ENCODE assay signal across 7 mouse cellular contexts in genomic region chr9:78480706-78481358, GRCm38 (mm10). TPM values are rescaled to one million over a fixed set of nuclear protein-coding genes. Genes with fewer than 3 reads are reported as not detected.
A peak's percentile ranks its signal among the peaks of the same experiment; 100 is the strongest.
DNase-seq lines count a peak whose midpoint lies in the region; ATAC-seq and TF ChIP-seq lines count a peak whose summit lies in the region.

No protein-coding gene starts in this region.

- ATAC-seq in embryonic facial prominence, embryonic 11.5 days (replicated peaks; ENCODE audit: insufficient number of reproducible peaks, low FRiP score, low TSS enrichment, low read depth), result peak; percentile 19
- peak; percentile 7 for ATAC-seq in limb, embryonic 14.5 days (ENCODE audit: low FRiP score, low read depth)
- peak; percentile 25 for ATAC-seq in midbrain, embryonic 16.5 days

- peak overlapping the region; percentile 96 for H3K27ac ChIP-seq in embryonic facial prominence, embryonic 11.5 days (replicated peaks; ENCODE audit: low read depth, low read length)
- peak overlapping the region; percentile 91 for H3K27ac ChIP-seq in kidney, adult 2 months (ENCODE audit: insufficient read depth, low read depth, low read length)
- H3K27ac ChIP-seq in limb, embryonic 14.5 days (replicated peaks; ENCODE audit: low read depth, low read length), result peak overlapping the region; percentile 99
- peak overlapping the region; percentile 96 for H3K27ac ChIP-seq in midbrain, embryonic 16.5 days (ENCODE audit: low read length)
- peak overlapping the region; percentile 98 for H3K27ac ChIP-seq in spleen, adult 2 months (ENCODE audit: insufficient read depth, low read length)

- peak; percentile 83 for DNase-seq in adrenal gland, postnatal 10 days
- peak; percentile 69 for DNase-seq in embryonic facial prominence, embryonic 11.5 days (ENCODE audit: low spot score)
- DNase-seq in heart, adult 18-20 months, result peak; percentile 78 to 79
- DNase-seq in kidney, adult 2 months, result peak; percentile 91
- DNase-seq in limb, embryonic 14.5 days (ENCODE audit: low spot score), result peak; percentile 59
- peak; percentile 61 to 74 for DNase-seq in spleen, adult 2 months (ENCODE audit: low read depth in 1 of 2, low spot score in 2 of 2)

- peaks cover 5% of the 10 kb centered on the region for H3K36me3 ChIP-seq in embryonic facial prominence, embryonic 11.5 days (replicated peaks; ENCODE audit: control insufficient read depth, insufficient read depth, low read depth, low read length)
- peaks cover 23% of the 10 kb centered on the region for H3K36me3 ChIP-seq in kidney, adult 2 months (ENCODE audit: control insufficient read depth, insufficient read depth, low read length)
- H3K36me3 ChIP-seq in limb, embryonic 14.5 days (ENCODE audit: control insufficient read depth, insufficient read depth, low read length), result peaks cover 47% of the 10 kb centered on the region
- H3K36me3 ChIP-seq in midbrain, embryonic 16.5 days (ENCODE audit: control insufficient read depth, insufficient read depth, low read length), result peaks cover 19% of the 10 kb centered on the region
- H3K36me3 ChIP-seq in spleen, adult 2 months (ENCODE audit: control insufficient read depth, insufficient read depth, low read length), result peaks cover 31% of the 10 kb centered on the region

- under 1% methylated on average over 46 of the region's 46 CpGs for WGBS in embryonic facial prominence, embryonic 11.5 days
- WGBS in kidney, adult 2 months, result under 1% methylated on average over 46 of the region's 46 CpGs
- under 1% methylated on average over 46 of the region's 46 CpGs for WGBS in limb, embryonic 14.5 days
- under 1% methylated on average over 41 of the region's 46 CpGs for WGBS in midbrain, embryonic 16.5 days
- under 1% methylated on average over 46 of the region's 46 CpGs for whole genome bisulfite sequencing in spleen, adult 2 months

- H3K4me1 ChIP-seq in embryonic facial prominence, embryonic 11.5 days (ENCODE audit: control insufficient read depth, insufficient read depth, low read length), result no peaks in the 10 kb centered on the region
- peaks cover 11% of the 10 kb centered on the region; the same call in 1 of the 2 replicates for H3K4me1 ChIP-seq in kidney, adult 2 months (ENCODE audit: control insufficient read depth, insufficient read depth, low read length)
- peaks cover 9% of the 10 kb centered on the region; the same call in 1 of the 2 replicates for H3K4me1 ChIP-seq in limb, embryonic 14.5 days (ENCODE audit: control insufficient read depth, insufficient read depth, low read length)
- H3K4me1 ChIP-seq in midbrain, embryonic 16.5 days (ENCODE audit: control insufficient read depth, insufficient read depth, low read length), result peaks cover 33% of the 10 kb centered on the region
- H3K4me1 ChIP-seq in spleen, adult 2 months (ENCODE audit: control insufficient read depth, insufficient read depth, insufficient read length), result no peaks in the 10 kb centered on the region; the same call in 1 of the 2 replicates

- no peak for TF ChIP-seq CTCF in kidney, adult 2 months (conservative IDR thresholded peaks at IDR 0.05; ENCODE audit: insufficient read depth, insufficient read length, low read depth, low read length)
- TF ChIP-seq CTCF in spleen, adult 2 months (IDR thresholded peaks at IDR 0.05; ENCODE audit: extremely low read depth, insufficient read depth, insufficient read length, insufficient replicate concordance), result no peak

- no peaks in the 10 kb centered on the region for H3K27me3 ChIP-seq in embryonic facial prominence, embryonic 11.5 days (ENCODE audit: control insufficient read depth, insufficient read depth, low read length)
- no peaks in the 10 kb centered on the region for H3K27me3 ChIP-seq in kidney, adult 2 months (replicated peaks; ENCODE audit: control insufficient read depth, insufficient read depth, low read length)
- no peaks in the 10 kb centered on the region for H3K27me3 ChIP-seq in limb, embryonic 14.5 days (ENCODE audit: control insufficient read depth, insufficient read depth, low read length)
- H3K27me3 ChIP-seq in midbrain, embryonic 16.5 days (ENCODE audit: control insufficient read depth, insufficient read depth, low read depth, low read length), result no peaks in the 10 kb centered on the region
- no peaks in the 10 kb centered on the region for H3K27me3 ChIP-seq in spleen, adult 2 months (ENCODE audit: control insufficient read depth, insufficient read depth, low read length)

- H3K4me3 ChIP-seq in embryonic facial prominence, embryonic 11.5 days (ENCODE audit: low read depth, low read length), result peak overlapping the region; percentile 99
- H3K4me3 ChIP-seq in kidney, adult 2 months (ENCODE audit: insufficient read depth, low read depth, low read length), result peak overlapping the region; percentile 95
- peak overlapping the region; percentile 100 for H3K4me3 ChIP-seq in limb, embryonic 14.5 days (replicated peaks; ENCODE audit: low read length)
- peak overlapping the region; percentile 95 for H3K4me3 ChIP-seq in midbrain, embryonic 16.5 days (ENCODE audit: low read depth, low read length)
- H3K4me3 ChIP-seq in spleen, adult 2 months (ENCODE audit: extremely low read depth, insufficient read depth, insufficient read length), result peak overlapping the region; percentile 94

- TF ChIP-seq POLR2A in kidney, adult 2 months (IDR thresholded peaks at IDR 0.05; ENCODE audit: low read depth, low read length), result peak; percentile 74
- no peak for TF ChIP-seq POLR2A in limb, embryonic 14.5 days (IDR thresholded peaks at IDR 0.05; ENCODE audit: borderline replicate concordance, extremely low read depth, insufficient read depth, insufficient read length)
- peak; percentile 11; the same call in 1 of the 2 replicates for TF ChIP-seq POLR2A in spleen, adult 2 months (IDR thresholded peaks at IDR 0.05; ENCODE audit: low read depth, low read length)

- peak overlapping the region; percentile 100 for H3K9ac ChIP-seq in embryonic facial prominence, embryonic 11.5 days (replicated peaks; ENCODE audit: low read length)
- H3K9ac ChIP-seq in limb, embryonic 14.5 days (ENCODE audit: low read depth, low read length, severe bottlenecking), result peak overlapping the region; percentile 100
- peak overlapping the region; percentile 100 for H3K9ac ChIP-seq in midbrain, embryonic 16.5 days (ENCODE audit: low read depth, low read length)

- H3K4me2 ChIP-seq in embryonic facial prominence, embryonic 11.5 days (ENCODE audit: low read depth, low read length), result peak overlapping the region; percentile 55
- H3K4me2 ChIP-seq in limb, embryonic 14.5 days (replicated peaks; ENCODE audit: low read depth, low read length, severe bottlenecking), result peak overlapping the region; percentile 53
- peak overlapping the region; percentile 66 for H3K4me2 ChIP-seq in midbrain, embryonic 16.5 days (ENCODE audit: low read length)

- H3K9me3 ChIP-seq in embryonic facial prominence, embryonic 11.5 days (replicated peaks; ENCODE audit: control insufficient read depth, low read length), result no peaks in the 10 kb centered on the region
- H3K9me3 ChIP-seq in limb, embryonic 14.5 days (ENCODE audit: control insufficient read depth, low read length), result no peaks in the 10 kb centered on the region
- no peaks in the 10 kb centered on the region for H3K9me3 ChIP-seq in midbrain, embryonic 16.5 days (replicated peaks; ENCODE audit: control insufficient read depth, low read length, poor library complexity, severe bottlenecking)

RNA-seq across cellular contexts. Expression of gene Eef1a1, which starts 8.1 kb away (rescaled TPM):
- 1,000 to 10,000 TPM; 6,172 to 6,732 TPM for total RNA-seq in adrenal gland, postnatal 10 days (2021)
- polyA plus RNA-seq in embryonic facial prominence, embryonic 11.5 days (2014; fragmentation: Nextera tagmentation; extraction: Ambion mirVana), result 5,291 and 5,417 TPM in 2 replicates
- total RNA-seq in heart, adult 18-20 months (2021), result 1,000 to 10,000 TPM in 1 of 2 experiments, 100 to 1,000 TPM in 1; 994 to 1,266 TPM
- 4,503 and 4,540 TPM in 2 replicates for polyA plus RNA-seq in kidney, adult 2 months (2012; rRNA removed)
- 7,521 and 9,083 TPM in 2 replicates for polyA plus RNA-seq in limb, embryonic 14.5 days (2012; rRNA removed)
- polyA plus RNA-seq in limb, embryonic 14.5 days (2014; fragmentation: Nextera tagmentation; extraction: Ambion mirVana), result 6,070 and 6,314 TPM in 2 replicates
- 2,998 and 3,109 TPM in 2 replicates for polyA plus RNA-seq in midbrain, embryonic 16.5 days (2015; fragmentation: Nextera tagmentation; extraction: Ambion mirVana)
- polyA plus RNA-seq in spleen, adult 2 months (2012; rRNA removed), result 2,639 and 2,890 TPM in 2 replicates

RNA-seq across cellular contexts. Expression of gene Gm17324, which starts 32.2 kb away (rescaled TPM):
- under 1 TPM in 1 of 2 experiments, not detected in 1; 0.60 TPM for total RNA-seq in adrenal gland, postnatal 10 days (2021)
- polyA plus RNA-seq in embryonic facial prominence, embryonic 11.5 days (2014; fragmentation: Nextera tagmentation; extraction: Ambion mirVana), result 0.32 and 0.70 TPM in 2 replicates
- total RNA-seq in heart, adult 18-20 months (2021), result not detected
- polyA plus RNA-seq in kidney, adult 2 months (2012; rRNA removed), result 0.08 TPM in 1 of 2 replicates, not detected in the other
- polyA plus RNA-seq in limb, embryonic 14.5 days (2012; rRNA removed), result 0.15 and 0.18 TPM in 2 replicates
- 0.39 and 0.83 TPM in 2 replicates for polyA plus RNA-seq in limb, embryonic 14.5 days (2014; fragmentation: Nextera tagmentation; extraction: Ambion mirVana)
- polyA plus RNA-seq in midbrain, embryonic 16.5 days (2015; fragmentation: Nextera tagmentation; extraction: Ambion mirVana), result 1.7 and 2.1 TPM in 2 replicates
- not detected in 2 replicates for polyA plus RNA-seq in spleen, adult 2 months (2012; rRNA removed)

RNA-seq across cellular contexts. Expression of gene Mto1, which starts 32.8 kb away (rescaled TPM):
- 10 to 100 TPM; 23.6 to 29.8 TPM for total RNA-seq in adrenal gland, postnatal 10 days (2021)
- polyA plus RNA-seq in embryonic facial prominence, embryonic 11.5 days (2014; fragmentation: Nextera tagmentation; extraction: Ambion mirVana), result 21.4 and 24.7 TPM in 2 replicates
- 10 to 100 TPM; 21.9 to 25.0 TPM for total RNA-seq in heart, adult 18-20 months (2021)
- polyA plus RNA-seq in kidney, adult 2 months (2012; rRNA removed), result 21.0 and 23.4 TPM in 2 replicates
- 19.2 and 20.3 TPM in 2 replicates for polyA plus RNA-seq in limb, embryonic 14.5 days (2012; rRNA removed)
- 22.7 and 23.3 TPM in 2 replicates for polyA plus RNA-seq in limb, embryonic 14.5 days (2014; fragmentation: Nextera tagmentation; extraction: Ambion mirVana)
- polyA plus RNA-seq in midbrain, embryonic 16.5 days (2015; fragmentation: Nextera tagmentation; extraction: Ambion mirVana), result 27.9 and 29.3 TPM in 2 replicates
- 9.3 and 9.9 TPM in 2 replicates for polyA plus RNA-seq in spleen, adult 2 months (2012; rRNA removed)

RNA-seq across cellular contexts. Expression of gene Cgas, which starts 37.8 kb away (rescaled TPM):
- total RNA-seq in adrenal gland, postnatal 10 days (2021), result 1 to 10 TPM; 1.3 to 1.8 TPM
- polyA plus RNA-seq in embryonic facial prominence, embryonic 11.5 days (2014; fragmentation: Nextera tagmentation; extraction: Ambion mirVana), result 0.84 and 0.92 TPM in 2 replicates
- under 1 TPM; 0.39 to 0.42 TPM for total RNA-seq in heart, adult 18-20 months (2021)
- 0.19 and 0.36 TPM in 2 replicates for polyA plus RNA-seq in kidney, adult 2 months (2012; rRNA removed)
- polyA plus RNA-seq in limb, embryonic 14.5 days (2012; rRNA removed), result 3.9 and 4.3 TPM in 2 replicates
- 2.4 and 2.8 TPM in 2 replicates for polyA plus RNA-seq in limb, embryonic 14.5 days (2014; fragmentation: Nextera tagmentation; extraction: Ambion mirVana)
- 0.53 and 0.74 TPM in 2 replicates for polyA plus RNA-seq in midbrain, embryonic 16.5 days (2015; fragmentation: Nextera tagmentation; extraction: Ambion mirVana)
- 0.79 and 0.99 TPM in 2 replicates for polyA plus RNA-seq in spleen, adult 2 months (2012; rRNA removed)

Comparison
In these comparisons a context has a peak if more than half of its experiments do, and no peak if none do; other contexts are left out.
1. Peak in every context shown above with its lines: DNase-seq, ATAC-seq, H3K4me3 ChIP-seq and H3K27ac ChIP-seq.